Mouse (Mus musculus): ENCODE data around the gene Amdhd2.

Gene Amdhd2

GRCm38 (mm10) chr17:24197032-24197824, 33.7 kb upstream of the Amdhd2 start:
- no peak for DNase-seq (ENCODE audit: low read depth, low spot score)

DNA sequence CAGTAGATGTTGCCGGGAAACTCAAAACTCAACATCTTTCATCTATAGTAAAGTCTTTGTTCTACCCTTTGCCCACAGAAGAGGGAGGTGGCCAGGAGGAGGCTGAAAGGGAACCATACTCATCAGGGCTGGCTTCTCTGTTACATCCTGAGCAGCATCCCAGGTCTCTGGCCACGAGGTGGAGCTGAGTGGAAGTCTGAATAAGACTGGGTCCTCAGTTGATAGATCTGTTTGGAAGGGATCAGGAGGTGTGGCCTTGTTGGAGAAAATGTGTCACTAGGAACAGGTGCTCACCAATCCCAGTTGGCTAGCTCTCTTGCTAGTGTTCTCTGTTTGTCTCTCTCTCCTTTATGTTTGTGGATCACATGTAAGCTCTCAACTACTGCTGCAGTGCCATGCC, 31.8 kb upstream of the Amdhd2 start:
- no peak for DNase-seq (ENCODE audit: low read depth, low spot score)

DNA sequence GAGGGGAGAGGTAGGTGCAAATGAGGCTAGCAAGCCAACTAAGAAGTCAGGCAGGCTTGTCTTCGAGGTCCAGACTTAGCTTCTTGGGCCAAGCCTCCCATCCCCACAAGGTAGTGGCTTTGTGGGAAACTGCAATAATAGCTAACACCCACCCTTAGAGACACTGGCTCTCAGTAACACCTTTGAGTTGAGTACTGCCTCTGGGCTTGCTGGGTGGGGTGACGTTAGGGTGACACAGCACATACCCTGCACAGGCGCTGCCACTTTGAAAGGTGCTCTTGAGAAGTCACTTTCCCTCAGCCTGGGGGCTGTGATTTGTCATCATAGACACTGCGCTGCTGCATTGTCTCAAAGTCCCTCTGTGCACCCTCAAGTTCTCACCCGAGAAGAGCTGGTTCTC, 30.2 kb upstream of the Amdhd2 start:
- no peak for DNase-seq (ENCODE audit: low read depth, low spot score)

DNA sequence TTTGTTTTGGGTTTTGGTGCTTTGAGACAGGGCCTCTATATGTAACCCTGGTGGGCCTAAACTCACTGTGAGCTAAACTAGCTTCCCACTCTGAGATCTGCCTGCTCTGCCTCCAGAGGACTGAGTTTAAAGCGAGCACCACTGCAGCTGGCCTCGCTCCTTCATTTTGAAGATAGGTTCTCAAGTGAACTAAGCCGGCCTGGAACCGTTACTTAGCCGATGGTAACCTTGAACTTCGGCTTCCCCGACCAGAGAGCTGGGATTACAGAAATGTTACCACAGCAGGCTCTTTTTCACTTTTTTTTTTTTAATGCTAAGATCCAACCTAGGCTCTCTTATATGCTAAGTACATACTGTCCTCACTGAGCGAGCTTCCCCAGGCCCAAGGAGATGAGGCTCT, 29.7 kb upstream of the Amdhd2 start:
- no peak for DNase-seq (ENCODE audit: low read depth, low spot score)

DNA sequence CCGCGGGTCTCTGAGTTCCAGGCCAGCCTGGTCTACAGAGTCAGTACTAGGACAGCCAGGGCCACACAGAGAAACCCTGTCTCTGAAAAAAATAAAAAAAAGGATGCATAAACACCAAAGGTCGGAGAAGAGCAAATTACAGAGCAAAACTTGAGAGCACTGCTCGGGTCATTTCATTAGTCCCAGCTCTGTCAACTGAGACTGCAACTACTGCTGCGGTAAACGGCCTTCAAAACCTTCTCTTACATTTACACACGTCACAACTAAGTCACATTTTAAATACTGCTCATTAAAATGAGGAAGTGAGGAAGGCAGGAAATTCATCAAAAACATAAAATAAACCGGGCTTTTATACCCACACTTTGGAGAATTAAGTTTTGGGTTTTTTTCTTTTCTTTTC, 29.3 kb upstream of the Amdhd2 start:
- DNase-seq (ENCODE audit: low read depth, low spot score) = no peak

DNA sequence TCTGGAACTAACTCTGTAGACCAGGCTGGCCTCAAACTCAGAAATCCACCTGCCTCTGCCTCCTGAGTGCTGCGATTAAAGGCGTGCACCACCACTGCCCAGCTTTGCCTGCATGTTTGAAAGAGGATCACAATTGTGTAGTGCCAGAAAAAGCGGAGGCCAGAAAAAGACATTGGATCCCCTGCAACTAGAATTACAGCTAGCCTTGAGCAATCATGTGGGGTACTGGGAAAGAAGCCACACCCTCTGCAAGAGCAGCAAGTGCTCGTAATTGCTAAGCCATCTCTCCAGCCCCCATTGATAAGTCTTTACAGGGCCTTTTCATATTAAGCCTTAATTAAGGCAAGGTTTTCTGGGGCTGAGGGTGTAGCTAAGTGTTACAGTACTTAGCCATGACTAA, 27.9 kb upstream of the Amdhd2 start:
- DNase-seq (ENCODE audit: low read depth, low spot score) = no peak

GRCm38 (mm10) chr17:24190934-24191333, 27.4 kb upstream of the Amdhd2 start:
- DNase-seq (ENCODE audit: low read depth, low spot score) = no peak

DNA sequence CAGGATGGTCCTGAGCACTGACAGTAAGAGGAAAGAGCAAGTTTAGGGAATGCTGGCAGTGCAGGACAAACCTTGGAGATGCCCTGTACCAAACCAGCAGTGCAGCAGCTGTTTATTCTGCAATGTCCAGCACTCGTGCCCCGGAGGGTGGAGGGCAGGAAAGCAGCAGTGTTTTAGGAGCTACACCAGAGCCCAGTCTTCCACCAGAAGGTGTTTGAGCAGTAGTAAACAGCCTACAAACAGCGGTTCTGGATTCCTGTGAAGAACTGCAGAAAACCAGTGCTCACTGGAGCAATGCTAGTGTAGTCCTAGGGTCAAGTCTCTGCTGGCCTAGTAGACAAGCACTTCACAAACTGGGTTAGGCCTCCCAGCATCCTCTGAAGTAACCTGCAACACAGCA, 10.7 kb upstream of the Amdhd2 start:
- no peak for DNase-seq (ENCODE audit: low read depth, low spot score)

DNA sequence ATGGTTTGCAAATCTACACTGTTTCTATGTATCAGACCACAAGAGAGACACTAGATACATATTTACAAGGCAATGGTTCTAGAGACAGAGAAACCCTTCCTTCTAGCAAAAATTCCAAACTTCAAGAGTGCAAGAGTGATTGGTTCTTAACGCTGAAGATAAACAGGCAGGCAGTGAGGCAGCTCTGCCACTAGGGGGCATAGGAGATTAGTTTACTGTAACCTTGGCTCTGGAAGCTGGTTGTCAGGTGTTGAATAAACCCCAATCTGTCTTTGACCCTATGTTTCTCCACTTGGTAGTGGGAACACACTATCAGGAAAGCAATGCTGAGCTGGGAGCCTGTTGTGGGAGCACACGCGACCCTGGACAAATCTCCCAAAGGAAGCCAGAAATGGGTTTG, 9.9 kb upstream of the Amdhd2 start:
- DNase-seq (ENCODE audit: low read depth, low spot score) = peak; percentile 85

DNA sequence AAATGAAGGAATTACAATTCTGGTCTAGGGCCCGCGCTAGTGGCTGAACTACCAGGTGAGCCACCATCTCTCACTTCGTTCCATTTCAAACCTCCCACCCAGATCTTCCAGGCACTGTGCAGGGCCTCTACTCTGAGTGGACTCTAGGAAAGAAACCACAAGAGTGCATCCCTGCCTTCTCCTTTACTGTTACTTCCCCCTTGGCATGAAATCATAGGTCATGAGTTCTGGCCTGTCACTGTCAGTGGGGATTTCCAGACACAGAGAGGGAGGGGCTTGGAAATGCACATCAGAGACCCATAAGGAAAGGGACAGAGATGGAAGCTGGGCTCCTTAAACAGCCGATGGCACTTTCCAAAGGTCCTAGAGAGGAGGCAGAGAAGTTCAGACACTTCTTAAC, 8.2 kb upstream of the Amdhd2 start:
- no peak for DNase-seq (ENCODE audit: low read depth, low spot score)

GRCm38 (mm10) chr17:24170729-24171128, 7.2 kb upstream of the Amdhd2 start:
- DNase-seq (ENCODE audit: low read depth, low spot score) = no peak

GRCm38 (mm10) chr17:24170125-24170524, 6.6 kb upstream of the Amdhd2 start:
- DNase-seq (ENCODE audit: low read depth, low spot score) = no peak

DNA sequence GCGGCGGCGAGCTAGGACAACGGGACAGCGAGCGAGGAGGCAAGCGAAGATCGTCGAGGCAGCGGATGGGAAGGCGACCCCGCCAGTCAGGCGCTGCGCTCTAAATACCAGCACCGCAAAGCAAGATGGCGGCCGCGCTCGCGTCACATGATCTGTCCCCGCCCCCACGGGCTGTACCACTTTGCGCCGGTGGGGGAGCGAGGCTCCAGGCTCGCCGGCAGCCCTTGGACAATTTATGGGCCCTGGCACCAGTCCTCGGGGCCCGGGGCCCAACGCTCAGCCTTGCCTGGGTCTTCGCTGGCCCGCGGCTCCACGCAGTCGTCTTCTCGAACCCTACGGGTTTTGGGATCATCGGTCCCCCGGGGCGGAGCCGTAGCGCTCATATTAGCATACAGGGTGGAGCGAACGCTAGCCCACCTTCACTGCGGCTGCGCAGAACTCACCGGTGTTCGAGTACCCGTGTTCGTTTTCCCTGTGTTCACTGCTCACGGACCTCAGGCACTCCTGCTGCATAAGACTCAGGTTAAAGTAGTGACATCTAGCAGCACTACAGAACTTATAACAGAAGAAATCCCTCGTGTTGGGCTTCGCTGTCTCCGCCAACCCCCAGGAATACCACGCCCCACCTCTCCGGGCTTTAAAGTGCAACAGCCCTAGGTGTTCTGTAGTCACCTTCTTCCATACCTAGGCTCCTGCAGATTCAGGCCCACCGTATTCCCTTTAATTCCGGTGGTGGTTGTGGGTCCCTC, 5.9 kb upstream of the Amdhd2 start, which contains the start of gene Atp6v0c:
Gene Atp6v0c (minus strand): TSS at position 386 of the 749 bp plus-strand sequence.
- peak; percentile 97 for DNase-seq (ENCODE audit: low read depth, low spot score)

DNA sequence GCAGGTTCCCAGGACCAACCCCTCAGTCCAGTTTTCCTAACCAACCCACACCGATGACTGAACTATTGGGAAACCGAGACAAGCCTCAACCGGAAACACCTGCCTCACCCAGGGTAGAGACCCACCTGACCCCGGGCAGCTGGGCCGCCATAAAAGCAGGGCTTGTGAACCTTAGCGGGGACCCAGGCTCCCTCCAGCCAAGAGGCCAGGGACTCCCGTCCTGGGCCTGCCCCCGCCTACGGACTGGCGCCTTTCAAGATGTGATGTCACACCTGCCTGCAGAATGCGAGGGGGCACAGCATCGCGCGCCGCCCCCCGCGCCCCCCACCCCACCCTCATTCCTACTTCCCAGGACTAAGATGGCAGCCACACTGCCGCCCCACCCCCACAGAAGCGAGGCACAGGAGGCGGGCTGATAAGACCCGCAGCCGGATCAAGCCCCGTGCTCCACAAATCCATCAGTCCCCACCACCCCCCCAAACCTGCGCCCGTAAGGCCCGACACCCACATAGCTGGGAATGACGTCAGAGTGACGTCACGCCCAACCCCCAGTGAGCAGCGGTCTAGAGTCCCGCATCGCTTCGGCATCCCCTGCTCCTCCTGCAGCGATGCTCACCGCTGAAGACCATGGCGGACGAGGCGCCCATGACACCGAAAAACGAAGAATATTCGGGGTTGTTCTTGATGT, 5.2 kb upstream of the Amdhd2 start:
- peak; percentile 94 for DNase-seq (ENCODE audit: low read depth, low spot score)

GRCm38 (mm10) chr17:24167891-24168505, 4.4 kb upstream of the Amdhd2 start:
- no peak for DNase-seq (ENCODE audit: low read depth, low spot score)

GRCm38 (mm10) chr17:24167120-24167519, 3.6 kb upstream of the Amdhd2 start:
- no peak for DNase-seq (ENCODE audit: low read depth, low spot score)

- DNase-seq (ENCODE audit: low read depth, low spot score) = no peak
Observed at GRCm38 (mm10) chr17:24164566-24165259, 1.1 kb upstream of the Amdhd2 start.

DNA sequence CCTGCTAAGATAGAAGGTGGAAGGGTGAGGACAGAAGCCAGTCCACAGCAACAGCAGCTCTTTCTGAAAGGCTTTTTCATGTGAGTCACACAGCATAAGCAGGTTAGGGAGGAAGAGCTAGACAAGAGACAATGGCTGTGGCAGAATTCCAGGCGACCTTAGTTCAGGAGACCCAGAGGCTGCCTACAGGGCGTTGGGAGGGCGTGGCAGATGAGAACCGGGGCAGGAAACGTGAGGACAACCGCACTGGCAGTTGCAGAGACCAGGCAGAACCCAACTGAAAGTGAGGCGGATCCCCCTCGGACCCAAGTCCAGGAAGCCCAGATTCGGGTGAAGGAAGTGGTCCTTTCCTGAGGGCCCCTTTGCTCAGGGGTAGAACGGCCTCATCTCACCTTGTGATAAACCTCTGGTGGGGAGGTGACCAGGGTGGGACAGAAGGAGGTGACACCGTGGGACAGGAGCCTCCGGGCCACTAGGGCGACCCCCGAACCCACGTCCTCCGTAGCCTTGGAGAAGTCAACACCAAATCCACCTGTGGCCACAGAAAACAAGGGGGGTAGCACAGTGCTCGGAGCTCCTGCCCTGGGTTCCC, 886 bp downstream of the Amdhd2 start:
- peak; percentile 40 for DNase-seq (ENCODE audit: low read depth, low spot score)

DNA sequence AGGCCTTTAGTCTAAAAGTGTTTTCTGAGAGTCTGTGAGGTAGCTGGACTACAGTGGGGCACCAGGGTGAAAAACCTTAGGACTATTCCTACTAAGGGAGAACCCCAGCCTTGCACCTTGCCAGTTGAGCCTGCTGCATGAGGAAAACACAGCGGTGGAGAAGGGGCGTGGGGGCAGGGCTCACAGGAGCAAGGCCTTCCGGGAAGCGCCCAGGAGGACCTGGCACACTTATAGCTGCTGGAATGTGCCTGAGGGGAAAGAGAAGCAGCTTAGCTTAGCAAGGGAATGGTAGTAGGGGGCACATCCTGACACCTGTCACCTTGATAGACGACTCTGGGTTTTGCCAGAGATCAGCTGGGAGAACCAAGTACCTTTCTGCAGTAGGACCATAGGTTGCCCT, 2.1 kb downstream of the Amdhd2 start:
- no peak for DNase-seq (ENCODE audit: low read depth, low spot score)

DNA sequence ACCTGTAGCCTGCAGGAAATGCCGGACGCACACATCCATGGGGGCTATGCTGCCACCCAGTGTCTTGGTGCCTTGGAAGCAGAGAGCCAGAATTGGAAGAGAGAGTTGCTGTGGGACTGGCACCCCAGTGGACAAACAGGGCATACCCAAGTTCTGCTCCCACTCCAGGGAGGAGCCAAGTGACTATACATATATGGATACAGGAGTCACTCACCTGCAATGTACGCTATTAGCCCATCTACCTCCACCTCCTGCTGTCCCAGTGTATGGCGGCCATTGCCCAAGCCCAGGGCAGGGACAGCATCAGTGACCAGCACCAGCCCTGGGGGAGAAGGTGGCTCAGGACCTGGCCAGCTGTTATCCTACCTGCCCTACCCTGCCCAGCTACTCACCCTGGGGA, 6.0 kb downstream of the Amdhd2 start:
- DNase-seq (ENCODE audit: low read depth, low spot score) = no peak

GRCm38 (mm10) chr17:24157121-24157520, 6.4 kb downstream of the Amdhd2 start:
- DNase-seq (ENCODE audit: low read depth, low spot score) = no peak

All from CD4-positive, CD25-positive, alpha-beta regulatory T cell, adult 2 months (primary cell).